Mouse (Mus musculus): ENCODE results near the gene 6030498E09Rik. TPM values are rescaled to one million over a fixed set of nuclear protein-coding genes. Genes with fewer than 3 reads are reported as not detected.

The 6030498E09Rik gene
- polyA plus RNA-seq (2012; rRNA removed) (not detected in 2 replicates), polyA plus RNA-seq (2014; fragmentation: Nextera tagmentation; extraction: Ambion mirVana) (0.29 TPM in 1 of 2 replicates, not detected in the other)

- Histone ChIP-seq H3K36me3 (ENCODE audit: control insufficient read depth, insufficient read depth, low read length) (no peaks in the 10 kb centered on the region), H3K4me2 (replicated peaks; ENCODE audit: low read depth, low read length, severe bottlenecking) (no peak within 1 kb of the TSS), H3K27me3 (ENCODE audit: control insufficient read depth, insufficient read depth, low read length) (no peaks in the 10 kb centered on the region), H3K27ac (replicated peaks; ENCODE audit: low read depth, low read length) (no peak within 1 kb of the TSS), H3K9ac (ENCODE audit: low read depth, low read length, severe bottlenecking) (no peak within 1 kb of the TSS), H3K4me3 (replicated peaks; ENCODE audit: low read length) (no peak within 1 kb of the TSS), H3K4me1 (ENCODE audit: control insufficient read depth, insufficient read depth, low read length) (no peaks in the 10 kb centered on the region), H3K9me3 (ENCODE audit: control insufficient read depth, low read length) (no peaks in the 10 kb centered on the region)
- no peak for TF ChIP-seq POLR2A (IDR thresholded peaks at IDR 0.05; ENCODE audit: borderline replicate concordance, extremely low read depth, insufficient read depth, insufficient read length)
- WGBS: 76% methylated on average over 9 of the region's 9 CpGs
- no peak for DNase-seq (ENCODE audit: low spot score)
- no peak for ATAC-seq (ENCODE audit: low FRiP score, low read depth)
These were observed at the start of gene 6030498E09Rik for GRCm38 (mm10) chrX:38772478-38772877. TSS of gene 6030498E09Rik (plus strand) at chrX:38772671.

- 43% methylated on average over 5 of the region's 5 CpGs for WGBS
- Histone ChIP-seq H3K27me3 (ENCODE audit: control insufficient read depth, insufficient read depth, low read length) (no peaks in the 10 kb centered on the region), H3K27ac (replicated peaks; ENCODE audit: low read depth, low read length) (no peak overlapping the region), H3K4me3 (replicated peaks; ENCODE audit: low read length) (no peak overlapping the region), H3K9ac (ENCODE audit: low read depth, low read length, severe bottlenecking) (no peak overlapping the region), H3K4me1 (ENCODE audit: control insufficient read depth, insufficient read depth, low read length) (no peaks in the 10 kb centered on the region), H3K36me3 (ENCODE audit: control insufficient read depth, insufficient read depth, low read length) (no peaks in the 10 kb centered on the region), H3K4me2 (replicated peaks; ENCODE audit: low read depth, low read length, severe bottlenecking) (no peak overlapping the region), H3K9me3 (ENCODE audit: control insufficient read depth, low read length) (no peaks in the 10 kb centered on the region)
- TF ChIP-seq POLR2A (IDR thresholded peaks at IDR 0.05; ENCODE audit: borderline replicate concordance, extremely low read depth, insufficient read depth, insufficient read length): no peak
- DNase-seq (ENCODE audit: low spot score) (no peak), ATAC-seq (ENCODE audit: low FRiP score, low read depth) (no peak)
These were observed 42.4 kb upstream of the 6030498E09Rik start for GRCm38 (mm10) chrX:38730081-38730480.

- H3K4me2 ChIP-seq (replicated peaks; ENCODE audit: low read depth, low read length, severe bottlenecking): no peak overlapping the region
- DNase-seq (ENCODE audit: low spot score): no peak
- no peaks in the 10 kb centered on the region for H3K27me3 ChIP-seq (ENCODE audit: control insufficient read depth, insufficient read depth, low read length)
- no peak overlapping the region for H3K4me3 ChIP-seq (replicated peaks; ENCODE audit: low read length)
- 73% methylated on average over 2 of the region's 2 CpGs for WGBS
- H3K36me3 ChIP-seq (ENCODE audit: control insufficient read depth, insufficient read depth, low read length): no peaks in the 10 kb centered on the region
- TF ChIP-seq POLR2A (IDR thresholded peaks at IDR 0.05; ENCODE audit: borderline replicate concordance, extremely low read depth, insufficient read depth, insufficient read length): no peak
- no peak overlapping the region for H3K9ac ChIP-seq (ENCODE audit: low read depth, low read length, severe bottlenecking)
- no peak overlapping the region for H3K27ac ChIP-seq (replicated peaks; ENCODE audit: low read depth, low read length)
- ATAC-seq (ENCODE audit: low FRiP score, low read depth): no peak
- no peaks in the 10 kb centered on the region for H3K4me1 ChIP-seq (ENCODE audit: control insufficient read depth, insufficient read depth, low read length)
- H3K9me3 ChIP-seq (ENCODE audit: control insufficient read depth, low read length): no peaks in the 10 kb centered on the region
These were observed 41.8 kb upstream of the 6030498E09Rik start for GRCm38 (mm10) chrX:38730639-38731038.

- no peaks in the 10 kb centered on the region for H3K9me3 ChIP-seq (ENCODE audit: control insufficient read depth, low read length)
- WGBS: 89% methylated on average over 5 of the region's 5 CpGs
- no peak for ATAC-seq (ENCODE audit: low FRiP score, low read depth)
- no peak overlapping the region for H3K9ac ChIP-seq (ENCODE audit: low read depth, low read length, severe bottlenecking)
- H3K4me2 ChIP-seq (replicated peaks; ENCODE audit: low read depth, low read length, severe bottlenecking): no peak overlapping the region
- no peak overlapping the region for H3K27ac ChIP-seq (replicated peaks; ENCODE audit: low read depth, low read length)
- no peak for TF ChIP-seq POLR2A (IDR thresholded peaks at IDR 0.05; ENCODE audit: borderline replicate concordance, extremely low read depth, insufficient read depth, insufficient read length)
- no peaks in the 10 kb centered on the region for H3K36me3 ChIP-seq (ENCODE audit: control insufficient read depth, insufficient read depth, low read length)
- DNase-seq (ENCODE audit: low spot score): no peak
- H3K4me1 ChIP-seq (ENCODE audit: control insufficient read depth, insufficient read depth, low read length): no peaks in the 10 kb centered on the region
- H3K27me3 ChIP-seq (ENCODE audit: control insufficient read depth, insufficient read depth, low read length): no peaks in the 10 kb centered on the region
- H3K4me3 ChIP-seq (replicated peaks; ENCODE audit: low read length): no peak overlapping the region
These were observed 38.8 kb upstream of the 6030498E09Rik start for GRCm38 (mm10) chrX:38733683-38734082.

GRCm38 (mm10) chrX:38734916-38735880 lies 37.3 kb upstream of the 6030498E09Rik start:
- ATAC-seq (ENCODE audit: low FRiP score, low read depth): no peak
- H3K36me3 ChIP-seq (ENCODE audit: control insufficient read depth, insufficient read depth, low read length): no peaks in the 10 kb centered on the region

More at GRCm38 (mm10) chrX:38734916-38735880, 37.3 kb upstream of the 6030498E09Rik start:
- WGBS: 42% methylated on average over 13 of the region's 13 CpGs
- H3K4me2 ChIP-seq (replicated peaks; ENCODE audit: low read depth, low read length, severe bottlenecking): no peak overlapping the region
- no peak overlapping the region for H3K9ac ChIP-seq (ENCODE audit: low read depth, low read length, severe bottlenecking)
- no peak for DNase-seq (ENCODE audit: low spot score)
- H3K4me1 ChIP-seq (ENCODE audit: control insufficient read depth, insufficient read depth, low read length): no peaks in the 10 kb centered on the region
- no peaks in the 10 kb centered on the region for H3K27me3 ChIP-seq (ENCODE audit: control insufficient read depth, insufficient read depth, low read length)
- H3K9me3 ChIP-seq (ENCODE audit: control insufficient read depth, low read length): no peaks in the 10 kb centered on the region
- H3K4me3 ChIP-seq (replicated peaks; ENCODE audit: low read length): no peak overlapping the region
- no peak overlapping the region for H3K27ac ChIP-seq (replicated peaks; ENCODE audit: low read depth, low read length)
- no peak for TF ChIP-seq POLR2A (IDR thresholded peaks at IDR 0.05; ENCODE audit: borderline replicate concordance, extremely low read depth, insufficient read depth, insufficient read length)

Data from limb, embryonic 14.5 days (tissue).